Mouse (Mus musculus): Measurements from ENCODE around the gene Prc1. TPM values are rescaled to one million over a fixed set of nuclear protein-coding genes. Genes with fewer than 3 reads are reported as not detected.
A peak's percentile ranks its signal among the peaks of the same experiment; 100 is the strongest.

Prc1 gene
- polyA plus RNA-seq, 1 experiment, result 66.9 TPM

DNA sequence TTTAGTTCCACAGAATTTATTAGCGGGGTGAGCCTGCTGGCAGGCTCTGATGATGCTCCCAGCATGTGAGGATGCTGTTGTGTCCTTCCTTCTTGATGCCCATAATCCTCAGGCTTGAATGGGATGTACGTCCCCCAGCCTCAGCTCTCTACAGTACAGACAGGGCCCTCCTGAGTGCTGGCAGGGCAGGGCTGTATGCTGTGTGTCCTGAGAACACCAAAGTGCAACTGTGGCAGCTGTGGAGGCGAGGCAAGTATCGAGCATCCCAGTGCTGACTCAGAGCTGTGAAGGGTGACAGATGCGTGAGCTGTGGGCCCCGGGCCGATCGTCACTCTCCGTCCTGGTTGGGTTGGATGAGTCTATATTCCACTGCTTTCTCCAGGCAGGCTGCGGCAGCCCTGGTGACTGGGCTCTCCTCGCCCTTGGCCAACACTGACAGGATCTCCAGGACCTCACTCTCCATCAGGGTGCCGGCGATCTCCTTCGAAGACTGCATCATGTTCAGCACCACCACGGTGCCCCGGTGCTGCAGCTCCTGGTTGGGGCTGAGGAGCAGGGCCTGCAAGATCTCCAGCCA is 31.1 kb downstream of the Prc1 start:
- TF ChIP-seq POLR2A (IDR thresholded peaks at IDR 0.05; ENCODE audit: borderline replicate concordance, low read depth, low read length) (no peak), CTCF (IDR thresholded peaks at IDR 0.05; ENCODE audit: low read depth, low read length) (no peak)
- no peak overlapping the region for H3K27ac ChIP-seq (ENCODE audit: insufficient read depth, low read depth, low read length)
- H3K4me3 ChIP-seq (ENCODE audit: insufficient read depth, low read length), result no peak overlapping the region
- H3K4me1 ChIP-seq (ENCODE audit: control insufficient read depth, insufficient read depth, low read length), result peaks cover 8% of the 10 kb centered on the region

DNA sequence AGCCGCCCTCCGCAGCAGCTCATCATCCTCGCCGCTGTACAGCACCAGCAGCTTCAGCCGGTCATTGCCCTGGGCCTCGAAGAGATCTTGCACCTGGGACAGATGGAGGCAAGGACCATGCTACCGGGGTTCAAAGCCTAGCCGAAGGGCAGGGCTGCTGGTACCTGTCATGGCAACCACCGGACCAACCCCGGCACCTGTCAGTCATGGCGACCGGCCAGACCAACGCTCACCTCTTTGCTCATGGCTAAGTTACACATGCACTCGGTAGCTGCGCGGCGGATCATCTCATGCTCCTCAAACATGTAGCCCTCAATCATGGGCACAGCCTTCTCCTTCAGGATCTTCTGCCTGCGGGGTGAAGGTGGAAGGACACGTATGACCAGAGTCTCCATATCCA is 31.8 kb downstream of the Prc1 start:
- peaks cover 8% of the 10 kb centered on the region for H3K4me1 ChIP-seq (ENCODE audit: control insufficient read depth, insufficient read depth, low read length)
- no peak overlapping the region for H3K27ac ChIP-seq (ENCODE audit: insufficient read depth, low read depth, low read length)
- no peak overlapping the region for H3K4me3 ChIP-seq (ENCODE audit: insufficient read depth, low read length)
- TF ChIP-seq CTCF (IDR thresholded peaks at IDR 0.05; ENCODE audit: low read depth, low read length) (no peak), POLR2A (IDR thresholded peaks at IDR 0.05; ENCODE audit: borderline replicate concordance, low read depth, low read length) (no peak)

DNA sequence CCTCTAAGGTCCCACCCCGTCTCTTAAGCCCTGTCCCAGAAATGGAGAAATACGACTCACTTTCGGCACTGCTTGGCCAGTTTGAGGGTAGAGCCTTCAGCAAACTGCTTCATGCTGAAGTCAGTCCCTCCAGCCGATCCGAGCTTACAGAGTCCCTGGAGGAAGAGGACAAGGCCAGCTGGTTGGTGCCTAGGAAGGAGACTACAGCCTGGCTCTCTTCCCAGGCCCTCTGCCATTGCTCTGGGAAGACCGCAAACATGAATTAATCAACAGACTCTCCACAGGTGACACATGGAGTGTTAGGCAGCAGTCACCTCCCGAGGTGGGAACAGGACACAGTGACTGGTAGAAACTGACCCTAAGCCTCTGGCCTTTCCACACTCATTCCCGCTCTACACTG is 36.0 kb downstream of the Prc1 start:
- Histone ChIP-seq H3K4me3 (ENCODE audit: insufficient read depth, low read length) (no peak overlapping the region), H3K27ac (ENCODE audit: insufficient read depth, low read depth, low read length) (no peak overlapping the region), H3K4me1 (ENCODE audit: control insufficient read depth, insufficient read depth, low read length) (no peaks in the 10 kb centered on the region)
- no peak for TF ChIP-seq POLR2A (IDR thresholded peaks at IDR 0.05; ENCODE audit: borderline replicate concordance, low read depth, low read length)

DNA sequence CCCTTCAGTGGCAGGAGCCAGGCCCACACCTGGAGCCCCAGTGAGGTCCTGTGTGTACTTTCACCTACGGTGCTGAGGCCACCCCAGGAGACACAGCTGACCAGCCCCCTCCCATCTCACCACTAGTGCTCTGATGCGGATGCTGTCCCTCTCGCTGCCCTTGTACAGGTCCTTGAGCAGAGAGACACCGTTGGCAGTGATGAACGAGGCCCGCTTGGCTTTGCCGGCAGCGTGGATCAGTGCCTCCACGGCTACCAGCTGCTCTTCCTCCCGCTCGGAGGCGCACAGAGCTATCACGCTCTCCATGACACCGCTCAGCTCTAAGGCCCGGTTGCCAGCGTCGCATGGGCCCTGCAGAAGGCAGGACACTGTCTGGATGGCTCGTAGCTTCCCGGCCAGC is 37.2 kb downstream of the Prc1 start:
- Histone ChIP-seq H3K4me3 (ENCODE audit: insufficient read depth, low read length) (no peak overlapping the region), H3K27ac (ENCODE audit: insufficient read depth, low read depth, low read length) (no peak overlapping the region), H3K4me1 (ENCODE audit: control insufficient read depth, insufficient read depth, low read length) (no peaks in the 10 kb centered on the region)
- TF ChIP-seq CTCF (IDR thresholded peaks at IDR 0.05; ENCODE audit: low read depth, low read length), result no peak
- TF ChIP-seq POLR2A (IDR thresholded peaks at IDR 0.05; ENCODE audit: borderline replicate concordance, low read depth, low read length), result no peak

DNA sequence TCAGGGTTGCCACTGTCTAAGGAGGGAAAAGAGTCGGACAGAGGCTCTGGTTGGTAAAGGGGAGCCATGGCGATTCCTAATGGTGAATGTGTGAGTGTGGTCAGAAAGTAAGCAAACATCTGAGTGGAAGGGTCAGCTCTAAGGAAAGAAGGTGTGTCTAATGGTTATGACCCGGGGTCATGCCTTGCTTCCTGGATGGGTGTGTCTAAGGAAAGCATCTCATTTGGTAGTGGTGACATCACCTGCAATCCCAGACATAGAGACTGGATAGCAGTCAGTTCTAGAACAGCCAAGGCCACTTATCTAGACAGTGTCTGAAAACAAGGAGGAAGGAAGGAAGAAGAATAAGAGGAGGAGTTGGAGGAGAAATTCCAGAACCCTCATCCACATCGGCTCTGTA is 40.6 kb downstream of the Prc1 start:
- H3K4me1 ChIP-seq (ENCODE audit: control insufficient read depth, insufficient read depth, low read length), result peaks cover 5% of the 10 kb centered on the region
- H3K27ac ChIP-seq (ENCODE audit: insufficient read depth, low read depth, low read length), result no peak overlapping the region
- no peak for TF ChIP-seq POLR2A (IDR thresholded peaks at IDR 0.05; ENCODE audit: borderline replicate concordance, low read depth, low read length)
- TF ChIP-seq CTCF (IDR thresholded peaks at IDR 0.05; ENCODE audit: low read depth, low read length), result no peak
- no peak overlapping the region for H3K4me3 ChIP-seq (ENCODE audit: insufficient read depth, low read length)

DNA sequence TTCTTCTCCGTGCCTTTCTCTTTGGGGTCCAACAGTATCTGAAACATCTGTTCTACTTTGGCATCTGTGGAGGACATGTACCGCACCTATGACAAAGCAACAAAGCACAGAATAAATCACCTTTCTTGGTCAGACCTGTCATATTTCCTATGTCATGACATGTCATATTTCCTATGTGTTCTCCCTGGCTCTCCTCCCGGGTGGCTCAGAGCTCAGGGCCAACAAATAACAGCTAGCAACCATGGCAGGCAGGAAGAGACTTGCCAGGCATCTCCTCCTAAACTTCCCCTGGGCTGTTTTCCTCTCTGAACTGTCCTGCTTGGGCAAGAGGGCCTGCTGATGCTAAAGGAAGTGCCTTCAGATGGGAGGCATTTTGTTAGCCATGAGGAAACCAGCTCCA is 42.7 kb downstream of the Prc1 start:
- Histone ChIP-seq H3K4me3 (ENCODE audit: insufficient read depth, low read length) (no peak overlapping the region), H3K4me1 (ENCODE audit: control insufficient read depth, insufficient read depth, low read length) (peaks cover 5% of the 10 kb centered on the region), H3K27ac (ENCODE audit: insufficient read depth, low read depth, low read length) (no peak overlapping the region)
- TF ChIP-seq CTCF (IDR thresholded peaks at IDR 0.05; ENCODE audit: low read depth, low read length) (no peak), POLR2A (IDR thresholded peaks at IDR 0.05; ENCODE audit: borderline replicate concordance, low read depth, low read length) (no peak)

DNA sequence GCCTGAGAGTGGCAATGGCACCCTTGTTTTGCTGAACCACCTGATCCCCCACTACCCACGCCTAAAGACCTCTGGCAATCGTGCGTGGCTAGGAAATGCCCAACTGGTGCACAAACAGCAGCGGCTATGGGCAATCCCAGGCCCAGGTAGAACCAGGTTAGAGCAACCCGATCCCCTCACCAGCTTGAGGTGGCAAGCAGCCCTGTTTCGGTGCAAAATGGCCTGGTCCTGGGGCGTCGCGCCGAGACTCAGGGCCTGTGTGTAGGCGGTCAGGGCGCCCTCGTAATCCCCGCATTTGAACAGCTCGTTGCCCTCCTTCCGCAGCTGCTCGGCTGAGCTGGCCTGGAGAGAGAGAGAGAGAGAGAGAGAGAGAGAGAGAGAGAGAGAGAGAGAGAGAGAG is 45.1 kb downstream of the Prc1 start:
- TF ChIP-seq CTCF (IDR thresholded peaks at IDR 0.05; ENCODE audit: low read depth, low read length) (no peak), POLR2A (IDR thresholded peaks at IDR 0.05; ENCODE audit: borderline replicate concordance, low read depth, low read length) (no peak)
- no peak overlapping the region for H3K27ac ChIP-seq (ENCODE audit: insufficient read depth, low read depth, low read length)
- peak overlapping the region; percentile 64 for H3K4me3 ChIP-seq (ENCODE audit: insufficient read depth, low read length)
- peaks cover 11% of the 10 kb centered on the region for H3K4me1 ChIP-seq (ENCODE audit: control insufficient read depth, insufficient read depth, low read length)

DNA sequence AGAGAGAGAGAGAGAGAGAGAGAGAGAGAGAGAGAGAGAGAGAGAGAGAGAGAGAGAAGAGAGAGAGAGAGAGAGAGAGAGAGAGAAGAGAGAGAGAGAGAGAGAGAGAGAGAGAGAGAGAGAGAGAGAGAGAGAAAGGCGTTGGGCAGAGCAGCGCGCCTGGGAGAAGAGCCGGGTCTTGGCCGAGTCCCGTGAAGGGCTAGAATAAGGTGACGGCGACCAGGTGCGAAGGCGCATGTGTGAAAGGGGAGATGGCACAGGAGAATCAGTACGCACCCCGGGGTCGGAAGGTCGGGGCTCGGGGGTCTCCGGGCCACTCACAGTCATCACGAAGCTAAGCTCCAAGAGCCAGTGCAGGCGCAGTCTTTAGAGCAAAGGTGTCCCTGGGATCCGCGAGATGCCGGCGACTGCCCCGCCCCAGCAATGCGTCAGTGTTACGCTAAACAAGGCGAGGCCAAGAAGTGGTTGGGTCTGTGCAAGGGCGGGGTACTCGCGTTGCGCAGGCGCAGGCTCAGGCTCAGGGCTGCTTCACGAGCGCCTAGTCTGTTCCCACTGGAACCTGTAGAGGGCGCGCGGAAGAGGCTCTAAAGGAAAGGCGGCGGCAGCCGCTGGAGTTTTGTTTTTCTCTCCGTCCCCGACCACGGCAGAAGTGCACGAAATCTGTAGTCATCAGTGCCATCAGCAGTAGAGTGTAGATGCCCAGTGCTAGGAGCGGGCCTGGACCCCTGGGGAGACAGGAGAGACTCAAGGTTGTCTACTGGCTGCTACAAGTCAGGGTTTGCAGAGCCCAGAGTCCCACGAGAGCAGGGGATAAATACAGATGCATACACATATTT is 45.8 kb downstream of the Prc1 start:
- Histone ChIP-seq H3K4me3 (ENCODE audit: insufficient read depth, low read length) (peak overlapping the region; percentile 64), H3K4me1 (ENCODE audit: control insufficient read depth, insufficient read depth, low read length) (peaks cover 11% of the 10 kb centered on the region), H3K27ac (ENCODE audit: insufficient read depth, low read depth, low read length) (peak overlapping the region; percentile 58)
- no peak for TF ChIP-seq POLR2A (IDR thresholded peaks at IDR 0.05; ENCODE audit: borderline replicate concordance, low read depth, low read length)
- TF ChIP-seq CTCF (IDR thresholded peaks at IDR 0.05; ENCODE audit: low read depth, low read length), result 0 out of 2 replicates have a peak, but pooled peaks have one; percentile 27

DNA sequence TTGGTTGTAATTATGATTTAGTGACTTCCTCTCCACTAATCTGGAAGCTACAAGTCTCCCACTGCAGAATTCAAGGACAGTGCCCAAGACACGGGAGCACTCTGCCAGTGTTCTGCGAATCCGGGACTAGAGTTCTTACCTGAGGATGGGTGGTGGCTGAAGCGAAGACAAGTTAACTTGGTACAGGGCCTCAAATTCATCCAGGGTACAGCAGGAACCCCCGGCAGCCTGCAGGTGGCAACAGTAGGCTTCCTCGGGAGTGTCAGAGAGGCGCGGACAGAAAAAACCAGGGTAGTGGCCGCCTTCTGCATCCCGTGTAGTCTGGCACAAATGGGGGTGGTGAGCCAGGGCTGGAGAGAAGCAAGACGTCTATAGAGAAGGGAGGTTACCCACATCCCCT is 46.5 kb downstream of the Prc1 start, which contains the start of gene Unc45a:
Gene Unc45a, minus strand, starts transcription at position 213 of the 400 bp plus-strand sequence.
- H3K4me3 ChIP-seq (ENCODE audit: insufficient read depth, low read length), result peak within 1 kb of the TSS; percentile 64
- H3K4me1 ChIP-seq (ENCODE audit: control insufficient read depth, insufficient read depth, low read length), result peaks cover 11% of the 10 kb centered on the region
- TF ChIP-seq POLR2A (IDR thresholded peaks at IDR 0.05; ENCODE audit: borderline replicate concordance, low read depth, low read length), result no peak
- TF ChIP-seq CTCF (IDR thresholded peaks at IDR 0.05; ENCODE audit: low read depth, low read length), result peak; percentile 63
- H3K27ac ChIP-seq (ENCODE audit: insufficient read depth, low read depth, low read length), result peak within 1 kb of the TSS; percentile 58

DNA sequence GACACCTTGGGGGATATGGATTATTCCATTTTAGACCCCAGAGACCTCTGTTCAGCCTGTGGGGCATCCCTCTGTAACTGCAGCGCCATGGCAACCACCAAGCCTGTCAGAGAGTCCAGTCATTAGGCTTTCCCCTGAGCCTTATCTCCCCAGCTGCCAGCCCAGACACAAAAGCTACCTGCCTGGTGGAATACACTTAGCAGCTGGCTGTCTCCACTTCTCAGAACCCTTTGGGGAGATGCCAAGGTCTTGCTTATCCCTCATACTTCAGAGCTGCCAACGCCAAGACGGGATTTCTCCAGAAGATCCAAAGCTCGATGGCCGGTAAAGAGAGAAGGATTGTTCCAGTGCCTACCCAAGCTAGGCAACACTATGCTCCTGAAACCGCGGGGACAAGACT is 47.5 kb downstream of the Prc1 start:
- Histone ChIP-seq H3K4me1 (ENCODE audit: control insufficient read depth, insufficient read depth, low read length) (peaks cover 19% of the 10 kb centered on the region), H3K4me3 (ENCODE audit: insufficient read depth, low read length) (no peak overlapping the region), H3K27ac (ENCODE audit: insufficient read depth, low read depth, low read length) (no peak overlapping the region)
- TF ChIP-seq CTCF (IDR thresholded peaks at IDR 0.05; ENCODE audit: low read depth, low read length), result no peak
- TF ChIP-seq POLR2A (IDR thresholded peaks at IDR 0.05; ENCODE audit: borderline replicate concordance, low read depth, low read length), result no peak

All from bone marrow macrophage, adult 2 months (primary cell).